Mouse (Mus musculus) lung, adult 2 months (tissue): ENCODE measurements at regions not wholly inside any gene's neighbourhood (a gene's known extent, or its start where the extent isn't known, plus 50 kb on each side); places are given as distances from the start of the nearest gene placed in this dataset.

Experiments used
- CTCF ChIP-seq: fragments of 200-500 bp; IDR thresholded peaks from 2 replicates; pipeline ENCODE4 v1.5.1; 2011; ENCODE audit warnings: mild to moderate bottlenecking, low read length, control low read depth; ENCODE audit not compliant: insufficient read depth
- POLR2A ChIP-seq: fragments of 200-500 bp; IDR thresholded peaks from 2 replicates; pipeline ENCODE4 v1.6.1; 2011; ENCODE audit warnings: low read depth, mild to moderate bottlenecking, control low read depth, low read length, borderline replicate concordance; ENCODE audit errors: extremely low read depth

GRCm38 (mm10) chr3:137151431-137151830 lies 189.4 kb upstream of the Emcn start:
- TF ChIP-seq POLR2A (no peak), CTCF (no peak)
